ENCODE assay signal across 9 mouse cellular contexts in genomic region chr11:60412173-60412572, GRCm38 (mm10). TPM values are rescaled to one million over a fixed set of nuclear protein-coding genes. Genes with fewer than 3 reads are reported as not detected.
DNase-seq lines count a peak whose midpoint lies in the region; ATAC-seq and TF ChIP-seq lines count a peak whose summit lies in the region.
"Had no signal": no experiment of that assay in that cellular context is flagged by ENCODE, and none has a peak within 500 bp of the region (broad histone marks: within the 10 kb centered on the region; RNA-seq: fewer than 3 reads in every experiment).

No protein-coding gene starts in this region.

- peak; percentile 50 to 86 for DNase-seq in heart, adult 18-20 months
- peak; percentile 89 for DNase-seq in 3T3-L1 (ENCODE audit: low read depth, low spot score)
- peak; percentile 63 for DNase-seq in ZHBTc4 (ENCODE audit: low read depth, low spot score)
- DNase-seq in embryo, embryonic 10 days (ENCODE audit: low spot score): peak; percentile 80
- peak; percentile 79 for DNase-seq in kidney, postnatal 14 days
- DNase-seq in lung, postnatal 0 days (ENCODE audit: low spot score): peak; percentile 87
- peak; percentile 70 for DNase-seq in telencephalon, adult 2 months (ENCODE audit: low read depth, low spot score)

- no peak for ATAC-seq in heart, embryonic 11.5 days (replicated peaks; ENCODE audit: insufficient number of reproducible peaks, low FRiP score, low TSS enrichment)
- ATAC-seq in lung, postnatal 0 days: no peak

- no peaks in the 10 kb centered on the region for H3K27me3 ChIP-seq in heart, embryonic 11.5 days (ENCODE audit: control insufficient read depth, insufficient read depth, low read length)
- H3K27me3 ChIP-seq in lung, postnatal 0 days (replicated peaks; ENCODE audit: insufficient read depth, low read length): no peaks in the 10 kb centered on the region
- H3K27me3 ChIP-seq: lung, embryonic 15.5 days had no signal

- H3K4me3 ChIP-seq in heart, embryonic 11.5 days (ENCODE audit: low read depth, low read length): no peak overlapping the region
- H3K4me3 ChIP-seq in lung, postnatal 0 days (ENCODE audit: low read depth, low read length): no peak overlapping the region
- H3K4me3 ChIP-seq: lung, embryonic 15.5 days had no signal

- peaks cover 2% of the 10 kb centered on the region; the same call in 1 of the 2 replicates for H3K36me3 ChIP-seq in heart, embryonic 11.5 days (ENCODE audit: control insufficient read depth, insufficient read depth, low read length)
- H3K36me3 ChIP-seq in lung, postnatal 0 days (ENCODE audit: insufficient read depth, low read length): peaks cover 4% of the 10 kb centered on the region; the same call in 1 of the 2 replicates

- no peaks in the 10 kb centered on the region for H3K9me3 ChIP-seq in heart, embryonic 11.5 days (replicated peaks; ENCODE audit: control insufficient read depth, low read length)
- H3K9me3 ChIP-seq in lung, postnatal 0 days (ENCODE audit: low read length): no peaks in the 10 kb centered on the region
- H3K9me3 ChIP-seq: lung, embryonic 15.5 days had no signal

- peaks cover 12% of the 10 kb centered on the region; the same call in 1 of the 2 replicates for H3K4me1 ChIP-seq in heart, embryonic 11.5 days (ENCODE audit: control insufficient read depth, insufficient read depth, low read length)
- no peaks in the 10 kb centered on the region for H3K4me1 ChIP-seq in lung, postnatal 0 days (ENCODE audit: insufficient read depth, low read depth, low read length)

- WGBS in heart, embryonic 11.5 days (ENCODE audit: insufficient replicate concordance): 18% methylated on average over 3 of the region's 3 CpGs
- 3% methylated on average over 3 of the region's 3 CpGs for WGBS in lung, postnatal 0 days

- TF ChIP-seq CTCF in lung, postnatal 0 days (IDR thresholded peaks at IDR 0.05): peak; percentile 74

- H3K27ac ChIP-seq in heart, embryonic 11.5 days (ENCODE audit: low read depth, low read length): no peak overlapping the region
- no peak overlapping the region for H3K27ac ChIP-seq in lung, postnatal 0 days (ENCODE audit: low read length)
- H3K27ac ChIP-seq: lung, embryonic 15.5 days had no signal

- H3K4me2 ChIP-seq in heart, embryonic 11.5 days: no peak overlapping the region
- no peak overlapping the region for H3K4me2 ChIP-seq in lung, postnatal 0 days (replicated peaks; ENCODE audit: low read depth, low read length)
- H3K4me2 ChIP-seq: lung, embryonic 15.5 days had no signal

- H3K9ac ChIP-seq in heart, embryonic 11.5 days (ENCODE audit: low read depth, low read length): no peak overlapping the region
- no peak overlapping the region for H3K9ac ChIP-seq in lung, postnatal 0 days (replicated peaks; ENCODE audit: low read depth)
- H3K9ac ChIP-seq: lung, embryonic 15.5 days had no signal

- TF ChIP-seq EP300 in lung, postnatal 0 days (IDR thresholded peaks at IDR 0.05): no peak

RNA-seq across cellular contexts. Expression of gene Gid4, which starts 4.8 kb away (rescaled TPM):
- total RNA-seq in heart, adult 18-20 months (2021): 10 to 100 TPM; 41.2 to 48.6 TPM
- 19.3 and 21.2 TPM in 2 replicates for polyA plus RNA-seq in heart, embryonic 11.5 days (2014; fragmentation: Nextera tagmentation; extraction: Ambion mirVana)
- polyA plus RNA-seq in lung, postnatal 0 days (2015; fragmentation: Nextera tagmentation; extraction: Ambion mirVana): 12.6 and 15.4 TPM in 2 replicates

RNA-seq across cellular contexts. Expression of gene Atpaf2, which starts 6.1 kb away (rescaled TPM):
- 10 to 100 TPM; 43.0 to 49.2 TPM for total RNA-seq in heart, adult 18-20 months (2021)
- polyA plus RNA-seq in heart, embryonic 11.5 days (2014; fragmentation: Nextera tagmentation; extraction: Ambion mirVana): 52.2 and 52.9 TPM in 2 replicates
- polyA plus RNA-seq in lung, postnatal 0 days (2015; fragmentation: Nextera tagmentation; extraction: Ambion mirVana): 24.1 and 24.7 TPM in 2 replicates

RNA-seq across cellular contexts. Expression of gene Drg2, which starts 42.2 kb away (rescaled TPM):
- 10 to 100 TPM; 26.4 to 30.5 TPM for total RNA-seq in heart, adult 18-20 months (2021)
- polyA plus RNA-seq in heart, embryonic 11.5 days (2014; fragmentation: Nextera tagmentation; extraction: Ambion mirVana): 78.5 and 85.9 TPM in 2 replicates
- 48.6 and 49.1 TPM in 2 replicates for polyA plus RNA-seq in lung, postnatal 0 days (2015; fragmentation: Nextera tagmentation; extraction: Ambion mirVana)

RNA-seq across cellular contexts. Expression of gene Myo15, which starts 57.0 kb away (rescaled TPM):
- total RNA-seq in heart, adult 18-20 months (2021): not detected
- polyA plus RNA-seq in heart, embryonic 11.5 days (2014; fragmentation: Nextera tagmentation; extraction: Ambion mirVana): 0.11 and 0.23 TPM in 2 replicates
- 0.12 and 0.21 TPM in 2 replicates for polyA plus RNA-seq in lung, postnatal 0 days (2015; fragmentation: Nextera tagmentation; extraction: Ambion mirVana)

RNA-seq across cellular contexts. Expression of gene Drc3, which starts 59.0 kb away (rescaled TPM):
- 1 to 10 TPM; 3.3 TPM for total RNA-seq in heart, adult 18-20 months (2021)
- 1.9 TPM in 2 replicates for polyA plus RNA-seq in heart, embryonic 11.5 days (2014; fragmentation: Nextera tagmentation; extraction: Ambion mirVana)
- polyA plus RNA-seq in lung, postnatal 0 days (2015; fragmentation: Nextera tagmentation; extraction: Ambion mirVana): 16.8 and 18.0 TPM in 2 replicates
